Mouse (Mus musculus) intestine, postnatal 0 days (tissue): ENCODE measurements around the gene Oaz2. TPM values are rescaled to one million over a fixed set of nuclear protein-coding genes. Genes with fewer than 3 reads are reported as not detected.
A peak's percentile ranks its signal among the peaks of the same experiment; 100 is the strongest.

Experiments used
- ATAC-seq: fragments of 200-750 bp; cut with Nextera tagmentation; 2 replicates; pipeline ENCODE4 v1.8.0; 2017; ENCODE audit warnings: mild to moderate bottlenecking, moderate TSS enrichment, moderate library complexity
- H3K27ac ChIP-seq: fragments of 300-500 bp; sonication (generic); 2 replicates; pipeline ENCODE4 v1.5.1; 2014; ENCODE audit warnings: mild to moderate bottlenecking, low read depth, low read length, moderate library complexity
- H3K27me3 ChIP-seq: fragments of 300-500 bp; sonication (generic); replicated peaks from 2 replicates; pipeline ENCODE4 v1.6.1; 2014; ENCODE audit warnings: low read length, mixed read lengths; ENCODE audit not compliant: control insufficient read depth, insufficient read depth
- H3K36me3 ChIP-seq: fragments of 300-500 bp; sonication (generic); 2 replicates; pipeline ENCODE4 v1.6.1; 2014; ENCODE audit warnings: mild to moderate bottlenecking, moderate library complexity; ENCODE audit not compliant: control insufficient read depth, insufficient read depth
- H3K4me1 ChIP-seq: fragments of 300-500 bp; sonication (generic); replicated peaks from 2 replicates; pipeline ENCODE4 v1.6.1; 2014; ENCODE audit warnings: antibody characterized with exemption, low read length, mixed read lengths; ENCODE audit not compliant: control insufficient read depth, insufficient read depth
- H3K4me2 ChIP-seq: fragments of 300-500 bp; sonication (generic); replicated peaks from 2 replicates; pipeline ENCODE4 v1.6.1; 2014; ENCODE audit warnings: low read depth, mild to moderate bottlenecking, moderate library complexity
- H3K4me3 ChIP-seq: fragments of 300-500 bp; sonication (generic); 2 replicates; pipeline ENCODE4 v1.5.1; 2014; ENCODE audit warnings: low read depth, low read length
- H3K9ac ChIP-seq: fragments of 300-500 bp; sonication (generic); 2 replicates; pipeline ENCODE4 v1.6.1; 2014; ENCODE audit warnings: mild to moderate bottlenecking, low read depth, low read length
- H3K9me3 ChIP-seq: fragments of 300-500 bp; sonication (generic); 2 replicates; pipeline ENCODE4 v1.6.1; 2016; ENCODE audit warnings: mixed run types; ENCODE audit not compliant: control insufficient read depth
- CTCF ChIP-seq: sonication (generic); IDR thresholded peaks from 2 replicates; pipeline ENCODE4 v1.5.1; 2016; ENCODE audit warnings: low read depth, mild to moderate bottlenecking, control low read depth, antibody characterized with exemption, moderate library complexity
- WGBS: fragments of 180-500 bp; shearing (Covaris S2); extraction: QIAGEN DNeasy Blood & Tissue Kit; methylation state at CpG from one replicate; pipeline ENCODE4 v1.1.7; 2014; 5-methylcytosine and 5-hydroxymethylcytosine counted together
- polyA plus RNA-seq: library from polyadenylated mRNA; unstranded; fragments of >200 nt; fragmentation: Nextera tagmentation; extraction: Ambion mirVana; gene quantifications from 2 replicates; pipeline ENCODE4 v1.2.1, GENCODE M21; 2015

Gene Oaz2
- polyA plus RNA-seq, 1 experiment from 2014 or later: 141 TPM

DNA sequence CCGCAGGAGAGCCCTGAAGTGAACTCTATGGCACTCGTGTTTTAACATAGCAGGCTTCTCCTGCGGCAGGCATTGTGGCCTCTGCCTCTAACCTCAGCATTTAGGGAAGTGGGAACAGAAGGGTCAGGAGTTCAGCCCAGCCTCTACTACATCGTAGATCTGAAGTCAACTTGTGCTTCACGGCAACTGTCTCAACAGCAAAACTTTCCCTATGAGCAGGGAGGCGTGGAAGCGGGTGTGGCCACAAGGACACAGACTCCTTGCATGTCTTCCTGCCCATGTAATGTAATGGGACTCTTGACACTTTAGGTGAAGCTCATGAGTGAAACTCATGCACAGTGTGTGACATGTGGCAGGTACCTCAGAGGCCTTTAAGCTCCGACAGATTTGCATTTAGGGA, 12.3 kb upstream of the Oaz2 start:
- no peak for ATAC-seq
- Histone ChIP-seq H3K27ac (no peak overlapping the region), H3K36me3 (no peaks in the 10 kb centered on the region), H3K4me1 (no peaks in the 10 kb centered on the region), H3K9me3 (no peaks in the 10 kb centered on the region), H3K27me3 (no peaks in the 10 kb centered on the region), H3K4me2 (no peak overlapping the region), H3K4me3 (no peak overlapping the region), H3K9ac (no peak overlapping the region)
- TF ChIP-seq CTCF: no peak
- 62% methylated on average over 8 of the region's 8 CpGs for WGBS

DNA sequence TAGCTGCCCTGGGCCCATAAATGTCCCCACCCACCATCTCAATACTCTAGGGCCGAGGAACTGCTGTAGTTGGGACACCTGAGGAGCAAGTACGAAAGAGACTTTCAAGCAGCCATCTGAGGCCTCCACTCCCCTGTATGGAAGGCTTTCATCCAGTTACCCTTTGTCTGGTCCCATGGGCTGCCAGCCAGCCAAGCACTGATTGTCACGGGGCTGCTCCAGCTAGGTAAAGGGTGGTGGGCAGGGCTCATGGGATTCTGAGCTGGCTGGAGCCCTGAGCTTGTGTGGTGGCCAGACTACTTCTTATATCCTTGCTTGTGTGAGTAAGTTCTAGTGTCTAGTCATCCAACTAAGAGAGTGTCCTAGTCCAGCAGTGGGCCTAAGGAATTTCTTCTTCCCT, 10.6 kb upstream of the Oaz2 start:
- 83% methylated on average over 3 of the region's 3 CpGs for WGBS
- no peak for TF ChIP-seq CTCF
- H3K27ac ChIP-seq: no peak overlapping the region
- no peaks in the 10 kb centered on the region for H3K4me1 ChIP-seq
- H3K9me3 ChIP-seq: no peaks in the 10 kb centered on the region
- ATAC-seq: no peak
- H3K36me3 ChIP-seq: no peaks in the 10 kb centered on the region
- H3K27me3 ChIP-seq: no peaks in the 10 kb centered on the region
- H3K4me3 ChIP-seq: no peak overlapping the region
- H3K4me2 ChIP-seq: no peak overlapping the region
- no peak overlapping the region for H3K9ac ChIP-seq

DNA sequence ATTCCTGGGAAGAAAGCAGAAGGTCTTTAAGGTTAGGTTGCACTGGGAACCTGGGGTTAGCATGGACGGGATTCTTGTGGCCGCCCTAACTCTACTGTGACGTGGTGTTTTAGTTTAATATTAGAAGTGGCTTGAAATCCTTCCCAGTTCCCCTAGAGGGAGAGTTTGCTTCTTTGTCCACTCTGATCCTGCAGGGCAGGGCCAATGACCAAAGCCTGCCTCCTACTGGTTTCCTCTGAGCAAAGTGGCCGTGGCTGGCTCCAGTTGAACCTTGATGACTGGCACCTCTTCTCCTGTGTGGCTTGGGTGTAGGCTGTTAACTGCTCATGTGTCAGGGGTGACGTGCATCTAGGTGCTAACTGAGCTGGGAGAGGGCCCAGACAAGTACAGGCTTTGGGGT, 6.8 kb upstream of the Oaz2 start:
- no peak overlapping the region for H3K9ac ChIP-seq
- no peak for ATAC-seq
- H3K4me3 ChIP-seq: no peak overlapping the region
- H3K4me2 ChIP-seq: no peak overlapping the region
- H3K9me3 ChIP-seq: no peaks in the 10 kb centered on the region
- TF ChIP-seq CTCF: peak; percentile 69
- 59% methylated on average over 5 of the region's 5 CpGs for WGBS
- no peaks in the 10 kb centered on the region for H3K36me3 ChIP-seq
- no peaks in the 10 kb centered on the region for H3K27me3 ChIP-seq
- no peak overlapping the region for H3K27ac ChIP-seq
- H3K4me1 ChIP-seq: no peaks in the 10 kb centered on the region

DNA sequence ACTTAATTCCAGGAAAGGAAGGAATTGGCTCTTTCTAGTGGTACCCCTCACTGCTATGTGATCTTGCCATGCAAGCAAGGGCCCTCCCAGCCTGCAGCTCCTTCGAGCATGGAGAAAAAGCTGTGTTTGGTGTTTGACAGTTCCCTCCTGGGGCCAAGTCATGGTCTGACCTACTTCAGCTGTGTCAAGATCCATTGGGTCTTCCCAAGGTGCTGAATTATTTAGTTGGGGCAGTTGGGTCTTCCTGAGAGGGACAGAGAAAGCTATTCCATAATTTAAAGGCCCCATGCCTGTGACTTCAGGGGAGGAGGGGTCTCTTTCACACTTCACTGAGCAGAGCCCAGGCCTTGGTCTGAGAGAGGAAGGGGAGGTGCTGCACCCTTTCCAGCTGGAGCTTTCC, 6.3 kb upstream of the Oaz2 start:
- H3K4me1 ChIP-seq: no peaks in the 10 kb centered on the region
- H3K27ac ChIP-seq: no peak overlapping the region
- H3K9me3 ChIP-seq: no peaks in the 10 kb centered on the region
- H3K9ac ChIP-seq: no peak overlapping the region
- H3K4me2 ChIP-seq: no peak overlapping the region
- 70% methylated on average over 1 of the region's 1 CpGs for WGBS
- H3K4me3 ChIP-seq: no peak overlapping the region
- H3K27me3 ChIP-seq: no peaks in the 10 kb centered on the region
- no peaks in the 10 kb centered on the region for H3K36me3 ChIP-seq
- TF ChIP-seq CTCF: no peak
- ATAC-seq: no peak

DNA sequence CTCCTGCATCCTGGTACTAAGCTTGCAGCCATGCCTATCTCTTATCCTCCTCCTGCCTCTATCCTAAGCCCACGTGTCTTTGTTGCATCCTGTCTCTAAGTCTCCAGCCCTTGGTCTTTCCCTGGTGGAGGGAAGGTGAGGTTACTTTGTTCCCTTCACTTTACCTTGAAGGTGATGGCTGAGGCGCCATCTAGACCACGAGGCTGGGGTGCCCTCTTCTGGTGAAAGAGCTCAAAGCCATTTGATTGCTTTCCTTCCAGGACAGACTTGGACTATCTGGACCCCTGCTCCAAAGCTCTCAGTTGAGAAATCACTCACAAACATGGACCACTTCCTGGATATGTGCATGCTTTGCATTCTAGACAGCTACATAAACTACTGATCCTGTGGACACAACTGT, 3.6 kb upstream of the Oaz2 start:
- Histone ChIP-seq H3K9me3 (no peaks in the 10 kb centered on the region), H3K9ac (no peak overlapping the region), H3K4me3 (no peak overlapping the region), H3K36me3 (no peaks in the 10 kb centered on the region), H3K27me3 (no peaks in the 10 kb centered on the region), H3K27ac (no peak overlapping the region), H3K4me1 (no peaks in the 10 kb centered on the region), H3K4me2 (no peak overlapping the region)
- peak; percentile 95 for TF ChIP-seq CTCF
- whole genome bisulfite sequencing: 3% methylated on average over 3 of the region's 3 CpGs
- peak; percentile 18; the same call in 1 of the 2 replicates for ATAC-seq

DNA sequence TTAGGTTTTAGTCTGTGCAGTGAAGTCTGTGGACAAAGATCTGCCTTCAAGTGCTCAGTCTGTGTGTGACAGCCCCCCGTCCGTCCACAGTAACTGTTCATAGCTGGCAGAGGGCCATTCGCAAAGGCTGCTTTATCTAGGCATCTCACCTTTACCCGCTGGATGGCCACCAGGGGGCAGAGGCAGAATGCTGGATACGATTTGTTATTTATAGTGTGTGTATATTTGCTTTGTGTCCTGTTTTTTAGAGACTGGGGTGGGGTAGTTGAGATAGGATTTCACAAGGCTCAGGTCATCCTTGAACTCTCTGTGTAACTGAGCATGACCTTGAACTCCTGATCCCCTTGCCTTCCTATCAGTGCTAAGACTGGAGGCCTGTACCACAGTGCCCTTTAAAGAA, 1.8 kb upstream of the Oaz2 start:
- Histone ChIP-seq H3K36me3 (no peaks in the 10 kb centered on the region), H3K4me2 (no peak overlapping the region), H3K27ac (no peak overlapping the region), H3K4me3 (no peak overlapping the region), H3K4me1 (no peaks in the 10 kb centered on the region), H3K9ac (no peak overlapping the region), H3K9me3 (no peaks in the 10 kb centered on the region), H3K27me3 (no peaks in the 10 kb centered on the region)
- peak; percentile 89 for TF ChIP-seq CTCF
- peak; percentile 41; the same call in 1 of the 2 replicates for ATAC-seq
- WGBS: 18% methylated on average over 5 of the region's 5 CpGs

DNA sequence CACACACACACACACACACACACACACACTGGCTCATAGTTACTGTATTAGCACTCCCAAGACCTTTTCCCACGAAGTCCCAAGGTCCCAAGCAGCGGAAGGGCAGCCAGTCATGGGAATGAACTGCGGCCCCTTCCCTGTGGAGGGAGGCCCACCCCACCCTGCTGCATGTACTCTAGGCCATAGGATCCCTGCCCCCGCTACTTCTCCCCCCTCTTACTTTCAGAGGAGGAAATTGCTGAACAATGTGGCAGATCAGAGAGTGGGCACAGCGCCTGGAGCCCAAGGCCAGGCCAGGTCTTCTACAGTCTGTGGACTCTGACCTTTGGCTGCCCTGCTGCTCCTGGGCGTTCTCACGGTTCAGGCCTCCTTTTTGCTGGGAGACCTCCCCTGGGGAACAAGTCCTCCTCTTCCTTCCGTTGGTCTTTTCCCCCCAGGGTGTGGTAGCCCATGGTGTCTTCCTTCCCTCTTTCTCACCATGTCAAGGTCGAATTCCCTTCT, 3.7 kb downstream of the Oaz2 start:
- H3K4me2 ChIP-seq: peak overlapping the region; percentile 9; the same call in 1 of the 2 replicates
- WGBS: 25% methylated on average over 9 of the region's 9 CpGs
- no peaks in the 10 kb centered on the region for H3K27me3 ChIP-seq
- ATAC-seq: peak; percentile 65
- H3K4me1 ChIP-seq: 0 out of 2 replicates have a peak, but pooled peaks cover 11% of the 10 kb centered on the region
- TF ChIP-seq CTCF: no peak
- H3K27ac ChIP-seq: peak overlapping the region; percentile 62; the same call in 1 of the 2 replicates
- H3K9ac ChIP-seq: peak overlapping the region; percentile 40; the same call in 1 of the 2 replicates
- no peaks in the 10 kb centered on the region for H3K36me3 ChIP-seq
- H3K4me3 ChIP-seq: no peak overlapping the region
- H3K9me3 ChIP-seq: no peaks in the 10 kb centered on the region
